Mouse (Mus musculus) embryonic facial prominence, embryonic 11.5 days (tissue): ENCODE measurements around the gene A730061H03Rik. TPM values are rescaled to one million over a fixed set of nuclear protein-coding genes. Genes with fewer than 3 reads are reported as not detected.

Experiments used
- ATAC-seq: fragments of 200-750 bp; cut with Nextera tagmentation; replicated peaks from 2 replicates; pipeline ENCODE4 v1.8.0; 2017; ENCODE audit warnings: low read depth; ENCODE audit not compliant: insufficient number of reproducible peaks, low FRiP score, low TSS enrichment
- DNase-seq: peaks from one replicate; pipeline ENCODE4 v3.0.0-alpha.2; 2015; ENCODE audit warnings: low spot score
- H3K27ac ChIP-seq: fragments of 300-500 bp; sonication (generic); replicated peaks from 2 replicates; pipeline ENCODE4 v1.5.1; 2014; ENCODE audit warnings: mild to moderate bottlenecking, low read depth, low read length, control low read depth
- H3K27me3 ChIP-seq: fragments of 300-500 bp; sonication (generic); 2 replicates; pipeline ENCODE4 v1.6.1; 2014; ENCODE audit warnings: mild to moderate bottlenecking, low read length, moderate library complexity, mixed read lengths; ENCODE audit not compliant: control insufficient read depth, insufficient read depth
- H3K36me3 ChIP-seq: fragments of 300-500 bp; sonication (generic); replicated peaks from 2 replicates; pipeline ENCODE4 v1.6.1; 2014; ENCODE audit warnings: low read depth, mild to moderate bottlenecking, low read length, moderate library complexity, mixed read lengths; ENCODE audit not compliant: control insufficient read depth, insufficient read depth
- H3K4me1 ChIP-seq: fragments of 300-500 bp; sonication (generic); 2 replicates; pipeline ENCODE4 v1.6.1; 2014; ENCODE audit warnings: low read length, mixed read lengths; ENCODE audit not compliant: control insufficient read depth, insufficient read depth
- H3K4me2 ChIP-seq: fragments of 300-500 bp; sonication (generic); 2 replicates; pipeline ENCODE4 v1.6.1; 2014; ENCODE audit warnings: low read depth, mild to moderate bottlenecking, control low read depth, low read length, moderate library complexity
- H3K4me3 ChIP-seq: fragments of 300-500 bp; sonication (generic); 2 replicates; pipeline ENCODE4 v1.5.1; 2014; ENCODE audit warnings: low read depth, low read length, control low read depth
- H3K9ac ChIP-seq: fragments of 300-500 bp; sonication (generic); replicated peaks from 2 replicates; pipeline ENCODE4 v1.6.1; 2014; ENCODE audit warnings: mild to moderate bottlenecking, control low read depth, low read length
- H3K9me3 ChIP-seq: fragments of 300-500 bp; sonication (generic); replicated peaks from 2 replicates; pipeline ENCODE4 v1.6.1; 2016; ENCODE audit warnings: mild to moderate bottlenecking, low read length, inconsistent platforms, mixed read lengths; ENCODE audit not compliant: control insufficient read depth
- WGBS: fragments of 180-500 bp; shearing (Covaris S2); extraction: QIAGEN DNeasy Blood & Tissue Kit; methylation state at CpG from one replicate; pipeline ENCODE4 v1.1.7; 2014; 5-methylcytosine and 5-hydroxymethylcytosine counted together
- polyA plus RNA-seq: library from polyadenylated mRNA; unstranded; fragments of >200 nt; fragmentation: Nextera tagmentation; extraction: Ambion mirVana; gene quantifications from 2 replicates; pipeline ENCODE4 v1.2.1, GENCODE M21; 2014

A730061H03Rik gene
- polyA plus RNA-seq, 1 experiment from 2014 or later: not detected

GRCm38 (mm10) chr14:55565748-55566147, 5.5 kb upstream of the A730061H03Rik start:
- H3K9me3 ChIP-seq: no peaks in the 10 kb centered on the region
- DNase-seq (no peak), ATAC-seq (no peak)
- no peaks in the 10 kb centered on the region for H3K27me3 ChIP-seq
- peaks cover 3% of the 10 kb centered on the region for H3K36me3 ChIP-seq
- no peak overlapping the region for H3K27ac ChIP-seq
- H3K4me1 ChIP-seq: peaks cover 4% of the 10 kb centered on the region; the same call in 1 of the 2 replicates
- 87% methylated on average over 3 of the region's 3 CpGs for WGBS
- H3K9ac ChIP-seq: no peak overlapping the region
- H3K4me3 ChIP-seq: no peak overlapping the region
- no peak overlapping the region for H3K4me2 ChIP-seq

DNA sequence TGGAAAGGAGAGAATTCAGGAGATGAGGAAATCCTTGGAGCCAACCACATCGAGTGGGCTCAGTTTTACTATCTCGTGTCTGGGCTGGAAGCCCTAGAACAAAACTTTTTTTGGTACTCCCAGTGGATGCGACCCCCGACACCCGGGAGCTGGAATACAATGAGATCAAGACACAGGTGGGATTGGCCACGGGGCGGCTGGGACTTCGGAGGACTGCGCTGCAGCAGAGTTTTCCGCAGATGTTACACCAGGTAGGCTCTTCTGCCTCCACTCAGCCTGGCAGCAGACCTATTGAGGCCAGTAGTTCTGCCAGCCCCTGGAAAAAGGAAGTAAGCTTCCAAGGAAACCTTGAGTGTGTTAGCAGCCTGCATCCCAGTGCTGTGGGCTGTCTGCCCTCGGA, 3.0 kb upstream of the A730061H03Rik start:
- WGBS: 87% methylated on average over 11 of the region's 11 CpGs
- peaks cover 3% of the 10 kb centered on the region for H3K36me3 ChIP-seq

GRCm38 (mm10) chr14:55561860-55562259, 1.7 kb upstream of the A730061H03Rik start:
- peaks cover 4% of the 10 kb centered on the region; the same call in 1 of the 2 replicates for H3K4me1 ChIP-seq
- H3K4me3 ChIP-seq: no peak overlapping the region
- H3K9ac ChIP-seq: no peak overlapping the region
- H3K27me3 ChIP-seq: no peaks in the 10 kb centered on the region
- DNase-seq (no peak), ATAC-seq (no peak)
- no peak overlapping the region for H3K4me2 ChIP-seq
- peaks cover 3% of the 10 kb centered on the region for H3K36me3 ChIP-seq
- WGBS: 77% methylated on average over 10 of the region's 10 CpGs
- no peaks in the 10 kb centered on the region for H3K9me3 ChIP-seq
- no peak overlapping the region for H3K27ac ChIP-seq

More for the DNA sequence above, 3.0 kb upstream of the A730061H03Rik start:
- no peak for DNase-seq
- Histone ChIP-seq H3K9me3 (no peaks in the 10 kb centered on the region), H3K27me3 (no peaks in the 10 kb centered on the region), H3K4me1 (peaks cover 4% of the 10 kb centered on the region; the same call in 1 of the 2 replicates), H3K4me2 (no peak overlapping the region), H3K4me3 (no peak overlapping the region), H3K9ac (no peak overlapping the region), H3K27ac (no peak overlapping the region)
- ATAC-seq: no peak

- H3K4me3 ChIP-seq: peak within 1 kb of the TSS; percentile 56
- H3K27me3 ChIP-seq: no peaks in the 10 kb centered on the region
- ATAC-seq: peak; percentile 86
- peak within 1 kb of the TSS; percentile 90 for H3K27ac ChIP-seq
- peak within 1 kb of the TSS; percentile 77 for H3K9ac ChIP-seq
- H3K4me1 ChIP-seq: peaks cover 4% of the 10 kb centered on the region; the same call in 1 of the 2 replicates
- no peaks in the 10 kb centered on the region; the same call in 1 of the 2 replicates for H3K36me3 ChIP-seq
- WGBS: under 1% methylated on average over 27 of the region's 27 CpGs
- peak within 1 kb of the TSS; percentile 64 for H3K4me2 ChIP-seq
- no peaks in the 10 kb centered on the region for H3K9me3 ChIP-seq
- peak; percentile 96 for DNase-seq
Measured at GRCm38 (mm10) chr14:55559799-55560201, 406 bp downstream of the A730061H03Rik start, which contains the start of gene Dcaf11. Gene Dcaf11, plus strand, starts transcription at chr14:55560006.

DNA sequence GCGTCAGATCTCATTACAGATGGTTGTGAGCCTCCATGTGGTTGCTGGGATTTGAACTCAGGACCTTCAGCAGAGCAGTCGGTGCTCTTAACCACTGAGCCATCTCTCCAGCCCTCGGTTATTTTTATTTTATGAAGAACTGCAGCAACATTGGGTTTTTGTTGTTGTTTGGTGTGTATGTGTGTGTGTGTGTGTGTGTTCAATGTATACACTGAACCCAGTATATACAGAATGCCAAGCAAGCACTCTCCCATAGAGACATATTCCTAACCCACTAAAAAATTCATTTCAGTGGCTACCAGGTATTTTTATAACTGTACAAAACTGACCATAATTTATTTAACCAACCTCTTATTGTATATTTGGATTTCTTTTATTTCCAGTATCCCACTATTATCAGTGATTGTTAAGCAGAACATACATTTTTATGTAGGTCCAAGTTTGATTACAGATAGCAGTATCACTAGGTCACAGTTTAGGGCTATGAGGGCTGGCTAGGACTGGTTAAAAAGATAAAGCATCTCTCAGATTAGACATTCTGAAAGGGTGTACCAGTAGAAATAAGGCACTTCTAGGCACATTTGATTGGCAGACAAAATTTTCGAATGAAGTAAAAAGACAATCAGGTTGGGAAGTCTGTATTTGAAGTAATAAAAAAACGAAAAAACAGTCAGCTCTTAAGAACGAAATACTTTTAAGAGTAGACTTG, 1.3 kb downstream of the A730061H03Rik start:
- ATAC-seq (no peak), DNase-seq (no peak)
- peak overlapping the region; percentile 90; the same call in 1 of the 2 replicates for H3K27ac ChIP-seq
- no peaks in the 10 kb centered on the region for H3K36me3 ChIP-seq
- no peaks in the 10 kb centered on the region for H3K9me3 ChIP-seq
- H3K27me3 ChIP-seq: no peaks in the 10 kb centered on the region
- 58% methylated on average over 6 of the region's 6 CpGs for WGBS
- peak overlapping the region; percentile 64; the same call in 1 of the 2 replicates for H3K4me2 ChIP-seq
- peak overlapping the region; percentile 56 for H3K4me3 ChIP-seq
- peaks cover 4% of the 10 kb centered on the region; the same call in 1 of the 2 replicates for H3K4me1 ChIP-seq
- no peak overlapping the region for H3K9ac ChIP-seq

- H3K27me3 ChIP-seq: no peaks in the 10 kb centered on the region
- no peak overlapping the region for H3K4me3 ChIP-seq
- H3K36me3 ChIP-seq: no peaks in the 10 kb centered on the region
- H3K4me2 ChIP-seq: no peak overlapping the region
- H3K9me3 ChIP-seq: no peaks in the 10 kb centered on the region
- DNase-seq (no peak), ATAC-seq (no peak)
- peaks cover 4% of the 10 kb centered on the region; the same call in 1 of the 2 replicates for H3K4me1 ChIP-seq
- no peak overlapping the region for H3K9ac ChIP-seq
- WGBS: 93% methylated on average over 3 of the region's 3 CpGs
- H3K27ac ChIP-seq: no peak overlapping the region
Measured at GRCm38 (mm10) chr14:55557587-55557986, 2.6 kb downstream of the A730061H03Rik start.

DNA sequence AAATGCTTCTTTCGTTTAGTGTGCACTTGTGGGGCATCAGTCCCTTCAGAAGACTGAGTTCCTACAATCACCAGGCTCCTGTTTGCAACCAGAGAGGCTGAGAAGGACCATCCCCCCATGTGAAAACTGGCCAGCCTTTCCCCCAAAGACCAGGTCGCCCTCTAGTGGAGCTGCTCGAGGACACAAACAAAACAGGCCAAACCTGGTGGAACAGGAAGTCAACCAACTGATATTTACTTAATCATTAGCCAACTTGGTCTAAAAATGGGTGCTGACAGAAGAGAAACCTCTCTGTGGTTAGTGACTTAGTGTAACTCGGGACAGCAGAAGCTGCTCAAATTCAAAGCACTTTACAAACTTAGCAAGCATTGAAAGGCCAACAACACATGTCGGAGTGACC, 3.2 kb downstream of the A730061H03Rik start:
- Histone ChIP-seq H3K9ac (no peak overlapping the region), H3K27ac (no peak overlapping the region), H3K36me3 (no peaks in the 10 kb centered on the region), H3K27me3 (no peaks in the 10 kb centered on the region), H3K9me3 (no peaks in the 10 kb centered on the region), H3K4me1 (peaks cover 4% of the 10 kb centered on the region; the same call in 1 of the 2 replicates), H3K4me3 (no peak overlapping the region), H3K4me2 (no peak overlapping the region)
- 28% methylated on average over 5 of the region's 5 CpGs for WGBS
- DNase-seq (peak; percentile 77), ATAC-seq (no peak)

- H3K9ac ChIP-seq: no peak overlapping the region
- H3K4me2 ChIP-seq: no peak overlapping the region
- no peaks in the 10 kb centered on the region for H3K27me3 ChIP-seq
- no peak overlapping the region for H3K4me3 ChIP-seq
- no peaks in the 10 kb centered on the region for H3K9me3 ChIP-seq
- 73% methylated on average over 3 of the region's 3 CpGs for WGBS
- ATAC-seq (no peak), DNase-seq (no peak)
- no peaks in the 10 kb centered on the region for H3K4me1 ChIP-seq
- no peak overlapping the region for H3K27ac ChIP-seq
- no peaks in the 10 kb centered on the region for H3K36me3 ChIP-seq
Measured at GRCm38 (mm10) chr14:55555788-55556187, 4.4 kb downstream of the A730061H03Rik start.
